Mouse (Mus musculus) kidney, postnatal 14 days (tissue): ENCODE data around the gene Nrk.

Experiments
- DNase-seq: peaks from one replicate; pipeline ENCODE4 v3.0.0; 2022; ENCODE audit warnings: mixed read lengths

Gene Nrk

GRCm38 (mm10) chrX:138914041-138914776 lies at the start of gene Nrk:
Gene Nrk, plus strand, starts transcription at chrX:138914430.
- DNase-seq, result peak; percentile 11

GRCm38 (mm10) chrX:138913366-138913765 lies 864 bp upstream of the Nrk start:
- DNase-seq, result no peak

GRCm38 (mm10) chrX:138914777-138915114 lies 516 bp downstream of the Nrk start:
- no peak for DNase-seq

GRCm38 (mm10) chrX:138919030-138919429 lies 4.8 kb downstream of the Nrk start:
- DNase-seq, result no peak

- no peak for DNase-seq
Measured at GRCm38 (mm10) chrX:138943905-138944304, 29.7 kb downstream of the Nrk start.

- DNase-seq, result peak; percentile 0
Measured at GRCm38 (mm10) chrX:138960713-138961112, 46.5 kb downstream of the Nrk start.

- DNase-seq, result no peak
Measured at GRCm38 (mm10) chrX:138978501-138978900, 64.3 kb downstream of the Nrk start.

GRCm38 (mm10) chrX:138979249-138979648 lies 65.0 kb downstream of the Nrk start:
- no peak for DNase-seq

- DNase-seq, result no peak
Measured at GRCm38 (mm10) chrX:139014524-139014923, 100.3 kb downstream of the Nrk start.

GRCm38 (mm10) chrX:139016540-139016939 lies 102.3 kb downstream of the Nrk start:
- DNase-seq, result no peak

GRCm38 (mm10) chrX:139026532-139027097 lies 112.4 kb downstream of the Nrk start:
- DNase-seq, result no peak

GRCm38 (mm10) chrX:139027296-139027695 lies 113.1 kb downstream of the Nrk start:
- no peak for DNase-seq

GRCm38 (mm10) chrX:139027909-139028308 lies 113.7 kb downstream of the Nrk start:
- DNase-seq, result no peak

- no peak for DNase-seq
Measured at GRCm38 (mm10) chrX:139037666-139038065, 123.4 kb downstream of the Nrk start.

GRCm38 (mm10) chrX:139039314-139039713 lies 125.1 kb downstream of the Nrk start:
- no peak for DNase-seq

- DNase-seq, result no peak
Measured at GRCm38 (mm10) chrX:139041148-139041547, 126.9 kb downstream of the Nrk start.

GRCm38 (mm10) chrX:139051976-139052375 lies 137.7 kb downstream of the Nrk start:
- DNase-seq, result no peak

- no peak for DNase-seq
Measured at GRCm38 (mm10) chrX:139053149-139053548, 138.9 kb downstream of the Nrk start.
